Mouse (Mus musculus) CH12.LX (cell line): ENCODE results near the gene Pfn1. TPM values are rescaled to one million over a fixed set of nuclear protein-coding genes. Genes with fewer than 3 reads are reported as not detected.

Source experiments
- DNase-seq: peaks from one replicate; pipeline ENCODE4 v3.0.0-alpha.2; 2013; ENCODE audit errors: extremely low read depth
- H3K27ac ChIP-seq: 2 replicates; pipeline ENCODE4 v1.5.1; 2012; ENCODE audit warnings: low read depth, mild to moderate bottlenecking, control low read depth, moderate library complexity; ENCODE audit not compliant: insufficient read depth
- H3K27me3 ChIP-seq: replicated peaks from 2 replicates; pipeline ENCODE3; 2012; ENCODE audit warnings: inconsistent platforms
- H3K36me3 ChIP-seq, 2 experiments: replicated peaks in 1 of 2; 2 replicates each; pipeline versions ENCODE3 to v1.6.1; 2012; ENCODE audit warnings: inconsistent platforms in 1 of 2, low read length in 1 of 2, mild to moderate bottlenecking in 1 of 2, mixed read lengths in 1 of 2, moderate library complexity in 1 of 2; ENCODE audit not compliant: control insufficient read depth in 1 of 2, insufficient read depth in 1 of 2
- H3K4me1 ChIP-seq, 2 experiments: 2 replicates each; pipeline ENCODE4 v1.6.1; 2012; ENCODE audit warnings: inconsistent platforms in 1 of 2, moderate library complexity in 1 of 2; ENCODE audit not compliant: insufficient read depth in 2 of 2, control insufficient read depth in 1 of 2
- H3K4me2 ChIP-seq: 2 replicates; pipeline ENCODE4 v1.6.1; 2012; ENCODE audit warnings: low read depth, mild to moderate bottlenecking, control low read depth; ENCODE audit not compliant: poor library complexity, insufficient read depth, severe bottlenecking
- H3K4me3 ChIP-seq, 3 experiments: fragments of 150-350 bp in 1 of 3; sonication (generic) in 1 of 3; replicated peaks in 1 of 3; 2 replicates each; pipeline versions ENCODE3 to v1.5.1; 2011 to 2012; ENCODE audit warnings: low read depth in 2 of 3, low read length in 2 of 3, mild to moderate bottlenecking in 2 of 3, moderate library complexity in 2 of 3, control low read depth in 1 of 3, improper control_type of control experiment in 1 of 3, inconsistent platforms in 1 of 3, mixed read lengths in 1 of 3; ENCODE audit not compliant: poor library complexity in 1 of 3
- H3K79me2 ChIP-seq: replicated peaks from 2 replicates; pipeline ENCODE4 v1.6.1; 2012; ENCODE audit warnings: mild to moderate bottlenecking, moderate library complexity; ENCODE audit not compliant: control insufficient read depth, poor library complexity, insufficient read depth, severe bottlenecking; ENCODE audit errors: extremely low read depth
- H3K9ac ChIP-seq: 2 replicates; pipeline ENCODE4 v1.6.1; 2012; ENCODE audit warnings: low read depth, mild to moderate bottlenecking, control low read depth, moderate library complexity; ENCODE audit not compliant: insufficient read depth
- H3K9me3 ChIP-seq: replicated peaks from 2 replicates; pipeline ENCODE3; 2012; ENCODE audit warnings: low read length, inconsistent platforms, mixed read lengths
- CHD1 ChIP-seq: IDR thresholded peaks from 2 replicates; pipeline ENCODE4 v1.6.1; 2012; ENCODE audit warnings: low read depth, low read length, improper control_type of control experiment, inconsistent platforms
- E2F4 ChIP-seq: IDR thresholded peaks from 2 replicates; pipeline ENCODE4 v1.6.1; 2011; ENCODE audit warnings: low read depth, low read length, improper control_type of control experiment; ENCODE audit not compliant: insufficient replicate concordance
- HCFC1 ChIP-seq: IDR thresholded peaks from 2 replicates; pipeline ENCODE4 v1.6.1; 2012; ENCODE audit warnings: low read depth, mild to moderate bottlenecking, inconsistent platforms, low read length, improper control_type of control experiment
- KAT2A ChIP-seq: IDR thresholded peaks from 2 replicates; pipeline ENCODE4 v1.6.1; 2012; ENCODE audit warnings: low read length, improper control_type of control experiment, inconsistent platforms; ENCODE audit not compliant: insufficient replicate concordance
- MAZ ChIP-seq: IDR thresholded peaks from 2 replicates; pipeline ENCODE4 v1.6.1; 2012; ENCODE audit warnings: low read depth, mild to moderate bottlenecking, inconsistent platforms, low read length, improper control_type of control experiment, moderate library complexity
- MXI1 ChIP-seq: IDR thresholded peaks from 2 replicates; pipeline ENCODE4 v1.6.1; 2011; ENCODE audit warnings: mild to moderate bottlenecking, low read depth, low read length, improper control_type of control experiment
- MYC ChIP-seq: IDR thresholded peaks from 2 replicates; pipeline ENCODE4 v1.6.1; 2011; ENCODE audit warnings: low read depth, mild to moderate bottlenecking, improper control_type of control experiment, low read length
- POLR2AphosphoS2 ChIP-seq: IDR thresholded peaks from 2 replicates; pipeline ENCODE4 v1.6.1; 2011; ENCODE audit warnings: low read depth, low read length, improper control_type of control experiment
- SIN3A ChIP-seq: IDR thresholded peaks from 2 replicates; pipeline ENCODE4 v1.6.1; 2012; ENCODE audit warnings: low read length, improper control_type of control experiment, inconsistent platforms
- TBP ChIP-seq: conservative IDR thresholded peaks from 2 replicates; pipeline ENCODE4 v1.6.1; 2011; ENCODE audit warnings: low read depth, low read length, improper control_type of control experiment
- ZMIZ1 ChIP-seq: IDR thresholded peaks from 2 replicates; pipeline ENCODE4 v1.6.1; 2012; ENCODE audit warnings: low read depth, mild to moderate bottlenecking, inconsistent platforms, low read length, improper control_type of control experiment
- dilution Hi-C: fragments of 300-500 bp; cut with MboI; formaldehyde crosslinking; loops from 2 replicates; pipeline ENCODE4 v1.14.3; 2020; ENCODE audit warnings: low sequenced_read_pairs; ENCODE audit not compliant: extremely low pct_unique_long_range_greater_than_20kb, extremely low pct_ligation_motif_present
- in situ Hi-C: fragments of 300-500 bp; cut with MboI; formaldehyde crosslinking; loops from 3 replicates; pipeline ENCODE4 v1.14.3; 2019; ENCODE audit warnings: low sequenced_read_pairs, low pct_ligation_motif_present, low pct_unique_long_range_greater_than_20kb, mixed read lengths
- polyA plus RNA-seq: library from polyadenylated mRNA; unstranded; fragments of >175 nt; gene quantifications from 2 replicates; pipeline ENCODE4 v1.2.1, GENCODE M21; 2012; ENCODE audit warnings: low read depth; ENCODE audit not compliant: insufficient read length
- total RNA-seq, 2 experiments: library from RNA; depleted of rRNA; stranded (reverse); fragments of 300-350 nt in 1 of 2; fragments of >200 nt in 1 of 2; gene quantifications; 2 replicates each; pipeline ENCODE4 v1.2.3; 2012 to 2014

The Pfn1 gene
- total and polyA plus RNA-seq, 3 experiments = 844 to 2,624 (median 1,045) TPM

DNA sequence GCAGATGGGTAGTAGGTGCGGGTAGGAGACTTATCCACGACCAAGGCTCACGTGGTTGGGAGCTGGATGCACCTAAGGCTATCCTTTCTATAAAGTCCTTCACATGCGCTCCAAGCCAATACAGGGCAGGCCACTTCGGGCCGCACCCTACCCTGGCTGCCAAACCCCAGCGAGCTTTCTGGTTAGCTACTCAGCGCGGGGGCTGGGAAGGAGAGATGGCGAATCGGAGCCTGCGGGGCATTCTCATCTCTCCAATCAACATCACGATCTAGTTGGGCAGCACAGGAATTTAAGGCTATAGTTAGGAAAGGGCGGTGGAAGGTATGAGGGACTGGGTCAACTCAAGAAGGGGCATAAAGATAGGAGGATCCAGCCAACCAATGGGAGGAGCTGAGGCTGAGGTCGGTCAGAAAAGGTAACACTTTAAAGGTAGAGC is 13.9 kb upstream of the Pfn1 start:
- H3K4me1 ChIP-seq = peaks cover 10 to 37% of the 10 kb centered on the region in 2 experiments
- peak overlapping the region; percentile 79 for H3K4me2 ChIP-seq
- no peaks in the 10 kb centered on the region for H3K27me3 ChIP-seq
- in situ Hi-C loops = no loop called here
- TF ChIP-seq CHD1 = no peak
- TF ChIP-seq MXI1 = peak; percentile 48; the same call in 1 of the 2 replicates
- TF ChIP-seq KAT2A = no peak
- no peak for TF ChIP-seq POLR2AphosphoS2
- TF ChIP-seq TBP = 0 out of 2 replicates have a peak, but pooled peaks have one; percentile 59
- TF ChIP-seq SIN3A = 0 out of 2 replicates have a peak, but pooled peaks have one; percentile 71
- no peak for TF ChIP-seq MAZ
- no peak for TF ChIP-seq MYC
- peaks cover 22% of the 10 kb centered on the region for H3K79me2 ChIP-seq
- H3K9me3 ChIP-seq = no peaks in the 10 kb centered on the region
- dilution Hi-C loops = no loop called here
- DNase-seq = no peak
- H3K9ac ChIP-seq = peak overlapping the region; percentile 87
- peak overlapping the region; percentile 69 to 92 (median 72) for H3K4me3 ChIP-seq
- H3K27ac ChIP-seq = peak overlapping the region; percentile 29; the same call in 1 of the 2 replicates
- H3K36me3 ChIP-seq = peaks cover 43 to 67% of the 10 kb centered on the region in 2 experiments

DNA sequence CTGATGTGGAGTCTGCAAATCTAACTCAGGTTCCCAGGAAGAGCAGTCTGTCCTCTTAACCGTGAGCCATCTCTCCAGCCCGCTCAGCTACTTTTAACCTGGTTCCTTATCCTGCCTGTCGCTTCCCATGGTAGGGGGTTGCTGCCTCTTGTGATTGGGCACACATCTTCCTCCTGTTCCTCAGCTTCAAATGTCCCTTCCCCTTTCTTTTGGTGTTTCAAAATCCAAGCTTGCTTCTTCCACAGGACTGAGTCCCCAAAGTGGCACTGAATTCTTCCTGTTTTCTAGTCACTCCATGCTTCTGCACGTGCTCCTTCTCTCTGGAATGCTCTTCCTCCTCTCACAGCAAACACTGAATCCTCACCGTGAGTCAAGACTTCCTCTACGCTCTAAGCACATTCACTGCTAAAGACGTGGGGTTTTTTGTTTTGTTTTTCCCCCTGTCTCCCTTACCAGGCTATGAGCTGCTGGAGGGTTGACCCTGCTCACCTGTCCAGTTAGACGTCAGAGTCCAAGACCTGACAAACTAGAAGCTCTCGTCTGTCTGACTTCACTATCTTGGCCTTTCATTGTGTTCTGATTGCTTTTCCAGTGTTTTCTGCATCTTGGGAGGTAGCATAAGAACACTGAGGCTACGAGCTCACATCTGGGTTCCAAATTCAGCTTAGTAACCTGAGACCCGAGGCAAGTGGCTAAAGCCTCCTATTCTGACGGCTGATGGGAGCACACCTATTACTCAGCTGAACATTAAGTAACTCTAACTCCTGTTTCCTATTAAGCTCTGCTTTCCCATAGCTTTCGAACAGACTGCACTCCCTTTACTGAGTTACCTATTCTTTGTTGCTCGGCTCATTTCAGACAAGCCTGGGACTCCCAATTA is 13.1 kb upstream of the Pfn1 start:
- TF ChIP-seq E2F4 (no peak), ZMIZ1 (0 out of 2 replicates have a peak, but pooled peaks have one; percentile 31)
- Histone ChIP-seq H3K9me3 (no peaks in the 10 kb centered on the region), H3K36me3 (peaks cover 49 to 72% of the 10 kb centered on the region in 2 experiments), H3K4me3 (peak overlapping the region in 2 of 3 experiments; percentile 69 to 92), H3K9ac (peak overlapping the region; percentile 87; the same call in 1 of the 2 replicates), H3K27me3 (no peaks in the 10 kb centered on the region), H3K27ac (no peak overlapping the region), H3K4me2 (peak overlapping the region; percentile 79), H3K79me2 (peaks cover 22% of the 10 kb centered on the region), H3K4me1 (peaks cover 10 to 37% of the 10 kb centered on the region in 2 experiments)
- dilution Hi-C loops = no loop called here
- DNase-seq = no peak
- in situ Hi-C loops = no loop called here

DNA sequence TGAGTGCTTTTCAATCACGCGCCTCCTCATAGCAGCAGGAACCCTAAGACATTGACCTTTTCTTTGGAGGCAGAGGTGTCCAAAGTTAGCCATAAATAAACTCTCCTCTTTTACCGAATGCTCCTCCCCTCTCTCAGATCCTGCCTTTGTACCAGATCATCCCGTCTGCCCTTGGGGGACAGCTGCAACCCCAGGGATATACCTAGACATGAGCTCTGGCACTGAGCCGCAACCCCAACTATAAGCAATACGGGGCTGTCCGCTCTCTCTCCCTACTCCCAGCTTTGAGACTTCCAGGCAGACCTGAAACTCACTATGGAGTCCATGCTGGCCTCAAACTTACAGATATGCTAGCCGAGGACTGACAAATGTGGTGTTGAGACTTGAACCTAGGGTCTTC is 12.2 kb upstream of the Pfn1 start:
- Histone ChIP-seq H3K9ac (no peak overlapping the region), H3K4me1 (peaks cover 10 to 36% of the 10 kb centered on the region in 2 experiments), H3K4me2 (no peak overlapping the region), H3K36me3 (peaks cover 51 to 72% of the 10 kb centered on the region in 2 experiments), H3K79me2 (peaks cover 22% of the 10 kb centered on the region), H3K27ac (no peak overlapping the region), H3K27me3 (no peaks in the 10 kb centered on the region), H3K9me3 (no peaks in the 10 kb centered on the region), H3K4me3 (no peak overlapping the region)
- no peak for DNase-seq
- TF ChIP-seq HCFC1 (no peak), KAT2A (no peak), TBP (no peak)
- in situ Hi-C loops = no loop called here
- dilution Hi-C loops = no loop called here
